Mouse (Mus musculus) forebrain, embryonic 10.5 days (tissue): ENCODE measurements around the gene Pop5. TPM values are rescaled to one million over a fixed set of nuclear protein-coding genes. Genes with fewer than 3 reads are reported as not detected.
A peak's percentile ranks its signal among the peaks of the same experiment; 100 is the strongest.

ENCODE experiments used
- DNase-seq: peaks from one replicate; pipeline ENCODE4 v3.0.0-alpha.2; 2017; ENCODE audit warnings: low spot score; ENCODE audit errors: extremely low spot score
- H3K27ac ChIP-seq: fragments of 300-500 bp; sonication (generic); 2 replicates; pipeline ENCODE4 v1.5.1; 2016; ENCODE audit warnings: mild to moderate bottlenecking
- H3K27me3 ChIP-seq: fragments of 300-500 bp; sonication (generic); 2 replicates; pipeline ENCODE4 v1.6.1; 2016; ENCODE audit warnings: mild to moderate bottlenecking; ENCODE audit not compliant: poor library complexity, severe bottlenecking
- H3K36me3 ChIP-seq: fragments of 300-500 bp; sonication (generic); replicated peaks from 2 replicates; pipeline ENCODE4 v1.6.1; 2016; ENCODE audit warnings: mild to moderate bottlenecking, moderate library complexity
- H3K4me1 ChIP-seq: fragments of 300-500 bp; sonication (generic); 2 replicates; pipeline ENCODE4 v1.6.1; 2016
- H3K4me3 ChIP-seq: fragments of 300-500 bp; sonication (generic); 2 replicates; pipeline ENCODE4 v1.5.1; 2016; ENCODE audit warnings: mild to moderate bottlenecking, moderate library complexity
- H3K9me3 ChIP-seq: fragments of 300-500 bp; sonication (generic); 2 replicates; pipeline ENCODE4 v1.6.1; 2016; ENCODE audit warnings: mild to moderate bottlenecking, moderate library complexity
- WGBS: fragments of 180-500 bp; shearing (Covaris S2); methylation state at CpG from one replicate; pipeline ENCODE4 v1.1.7; 2016; 5-methylcytosine and 5-hydroxymethylcytosine counted together
- polyA plus RNA-seq: library from polyadenylated mRNA; unstranded; fragments of >200 nt; fragmentation: Nextera tagmentation; extraction: Ambion mirVana; gene quantifications from 2 replicates; pipeline ENCODE4 v1.2.1, GENCODE M21; 2016

Pop5 gene
- polyA plus RNA-seq, 1 experiment from 2014 or later: 119 TPM

DNA sequence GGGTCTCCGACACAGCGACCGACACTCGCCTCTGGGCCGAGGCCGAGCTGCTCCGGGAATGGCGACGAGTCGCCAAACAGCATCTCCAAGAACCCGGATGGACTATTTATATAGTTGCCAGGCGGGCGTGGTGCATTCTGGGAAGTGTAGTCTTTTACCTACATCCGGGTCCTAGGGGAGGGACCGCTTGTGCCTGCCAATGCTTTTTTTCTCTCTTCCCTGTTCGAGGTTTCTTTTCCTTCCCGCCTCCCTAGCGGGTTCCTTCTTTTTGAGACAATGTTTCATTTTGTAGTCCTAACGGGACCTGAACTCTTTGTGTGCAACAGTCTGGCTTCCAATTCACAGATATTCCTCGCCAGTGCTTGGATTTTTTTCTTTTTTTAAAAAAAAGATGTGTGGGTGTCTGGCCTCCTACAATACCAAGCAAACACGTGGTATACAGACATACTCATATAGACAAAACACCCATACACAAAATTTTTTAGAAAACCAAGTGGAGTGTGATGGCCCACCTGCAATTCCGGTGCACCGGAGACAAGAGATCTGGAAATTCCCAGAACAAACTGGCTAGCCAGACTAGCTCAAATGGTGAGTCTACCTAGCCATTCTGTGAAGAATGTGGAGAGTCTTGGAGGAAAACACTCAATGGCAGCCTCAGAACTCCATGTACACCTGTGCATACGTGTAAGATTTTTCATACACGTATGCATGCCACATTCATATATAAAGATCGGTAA lies 37.3 kb downstream of the Pop5 start, which contains the start of gene Rnf10:
Rnf10 (minus strand) TSS at position 87 of the 737 bp plus-strand sequence.
- Histone ChIP-seq H3K4me1 (peaks cover 48% of the 10 kb centered on the region), H3K4me3 (peak within 1 kb of the TSS; percentile 86), H3K27ac (peak within 1 kb of the TSS; percentile 95), H3K36me3 (peaks cover 31% of the 10 kb centered on the region), H3K27me3 (no peaks in the 10 kb centered on the region), H3K9me3 (no peaks in the 10 kb centered on the region)
- 13% methylated on average over 26 of the region's 26 CpGs for WGBS
- DNase-seq: peak; percentile 97

DNA sequence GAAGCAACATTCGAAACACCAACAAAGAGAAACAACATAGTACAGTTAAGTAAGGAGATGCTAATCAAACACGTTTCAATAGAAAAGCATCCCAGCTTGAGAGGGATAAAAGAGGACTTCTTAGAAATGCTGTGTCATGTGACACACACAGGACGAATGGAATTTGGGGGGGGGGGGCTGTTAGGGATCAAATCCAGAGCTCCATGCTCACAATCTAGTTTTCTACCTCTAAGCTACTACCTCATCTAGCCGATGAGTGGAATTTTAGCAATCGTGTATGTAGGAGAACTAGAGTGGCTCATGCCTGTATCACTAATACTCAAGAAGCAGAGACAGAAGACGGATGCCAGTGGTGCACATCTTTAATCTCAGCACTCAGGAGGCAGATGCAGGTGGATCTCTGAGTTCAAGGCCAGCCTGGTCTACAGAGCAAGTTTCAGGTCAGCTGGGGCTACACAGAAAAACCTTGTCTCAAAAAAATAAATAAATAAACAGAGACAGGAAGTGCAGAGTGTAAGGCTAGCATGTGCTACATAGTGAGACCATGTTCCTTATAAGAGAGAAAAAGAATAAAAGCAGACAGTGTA lies 38.0 kb downstream of the Pop5 start:
- peaks cover 25% of the 10 kb centered on the region for H3K36me3 ChIP-seq
- no peaks in the 10 kb centered on the region for H3K27me3 ChIP-seq
- H3K4me3 ChIP-seq: peak overlapping the region; percentile 86; the same call in 1 of the 2 replicates
- peak overlapping the region; percentile 95 for H3K27ac ChIP-seq
- DNase-seq: no peak
- WGBS: 77% methylated on average over 6 of the region's 6 CpGs
- no peaks in the 10 kb centered on the region for H3K9me3 ChIP-seq
- peaks cover 43% of the 10 kb centered on the region for H3K4me1 ChIP-seq

DNA sequence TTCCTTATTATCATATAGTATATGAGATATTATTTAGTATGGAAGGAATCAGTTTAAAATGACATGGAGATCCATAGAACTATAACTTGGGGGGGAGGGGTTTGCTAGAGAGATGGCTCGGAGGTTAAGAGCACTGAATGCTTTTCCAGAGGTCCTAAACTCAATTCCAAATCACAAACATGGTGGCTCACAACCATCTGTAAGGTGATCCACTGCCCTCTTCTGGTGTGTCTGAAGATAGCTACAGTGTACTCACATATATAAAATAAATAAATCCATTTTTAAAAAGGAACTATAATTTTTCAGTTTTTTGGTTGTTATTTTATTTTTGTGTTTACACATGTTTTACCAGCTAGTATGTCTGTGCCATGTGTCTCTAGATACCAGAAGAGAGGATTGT lies 38.7 kb downstream of the Pop5 start:
- Histone ChIP-seq H3K27me3 (no peaks in the 10 kb centered on the region), H3K4me1 (peaks cover 38% of the 10 kb centered on the region), H3K36me3 (peaks cover 18% of the 10 kb centered on the region), H3K4me3 (no peak overlapping the region), H3K27ac (no peak overlapping the region), H3K9me3 (no peaks in the 10 kb centered on the region)
- WGBS: 74% methylated on average over 1 of the region's 1 CpGs
- DNase-seq: no peak

DNA sequence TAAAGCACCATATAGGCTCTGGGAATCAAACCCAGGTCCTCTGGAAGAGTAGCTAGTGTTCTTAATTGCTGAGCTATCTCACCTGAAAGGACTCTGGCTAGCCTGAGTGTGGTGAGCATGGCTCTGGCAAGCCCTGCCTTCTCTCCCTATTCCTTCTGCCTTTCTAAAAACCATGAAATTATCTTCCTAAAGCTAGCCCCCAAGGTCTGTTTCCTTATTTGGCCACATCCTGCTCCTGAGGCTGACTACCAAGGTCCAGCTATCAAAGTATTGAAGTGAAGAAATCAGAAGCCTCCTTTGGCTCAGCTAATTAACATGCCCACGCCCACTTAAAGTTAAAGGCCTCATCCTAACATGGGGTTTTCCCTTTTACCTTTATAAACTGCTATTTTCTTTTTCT lies 39.1 kb downstream of the Pop5 start:
- no peaks in the 10 kb centered on the region for H3K9me3 ChIP-seq
- no peak for DNase-seq
- H3K4me1 ChIP-seq: peaks cover 34% of the 10 kb centered on the region
- H3K4me3 ChIP-seq: no peak overlapping the region
- H3K27ac ChIP-seq: no peak overlapping the region
- no peaks in the 10 kb centered on the region for H3K27me3 ChIP-seq
- H3K36me3 ChIP-seq: peaks cover 13% of the 10 kb centered on the region
- 86% methylated on average over 1 of the region's 1 CpGs for WGBS

DNA sequence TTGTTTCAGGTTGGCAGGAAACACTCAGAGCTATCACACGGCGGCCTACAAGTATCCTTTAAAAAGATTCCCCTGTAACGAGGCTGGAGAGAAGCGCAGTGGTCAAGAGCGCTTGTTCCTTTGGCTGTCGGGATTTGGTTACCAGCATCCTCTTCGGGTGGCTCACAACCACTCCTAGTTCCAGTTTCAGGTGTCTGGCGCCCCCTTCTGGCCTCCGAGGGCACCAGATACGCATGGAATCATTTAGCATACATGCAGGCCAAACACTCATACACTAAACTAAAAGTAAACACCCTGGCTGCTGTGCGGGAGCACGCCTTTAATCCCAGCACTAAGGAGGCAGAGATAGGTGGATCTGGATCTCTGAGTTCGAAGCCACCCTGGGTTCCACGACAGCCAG lies 40.4 kb downstream of the Pop5 start:
- 32% methylated on average over 14 of the region's 14 CpGs for WGBS
- Histone ChIP-seq H3K4me1 (peaks cover 30% of the 10 kb centered on the region), H3K36me3 (peaks cover 1% of the 10 kb centered on the region; the same call in 1 of the 2 replicates), H3K27me3 (no peaks in the 10 kb centered on the region), H3K9me3 (no peaks in the 10 kb centered on the region), H3K27ac (no peak overlapping the region), H3K4me3 (no peak overlapping the region)
- DNase-seq: no peak

DNA sequence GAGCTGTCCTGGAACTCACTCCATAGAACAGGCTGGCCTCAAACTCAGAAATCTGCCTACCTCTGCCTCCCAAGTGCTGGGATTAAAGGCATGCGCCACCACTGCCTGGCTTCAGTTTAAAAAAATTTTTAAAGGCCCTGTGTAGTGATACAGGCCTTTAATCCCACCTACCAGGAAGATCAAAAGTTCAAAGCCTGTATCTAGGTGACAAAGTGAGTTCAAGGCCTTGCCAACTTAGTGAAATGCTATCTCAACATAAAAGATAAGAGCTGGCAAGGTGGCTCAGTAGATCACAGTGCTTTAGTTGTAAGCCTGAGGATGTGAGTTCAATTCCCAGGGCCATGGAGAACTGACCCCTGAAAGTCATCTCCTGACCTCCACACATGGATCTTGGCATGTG lies 42.4 kb downstream of the Pop5 start:
- H3K27me3 ChIP-seq: no peaks in the 10 kb centered on the region
- 79% methylated on average over 1 of the region's 1 CpGs for WGBS

DNA sequence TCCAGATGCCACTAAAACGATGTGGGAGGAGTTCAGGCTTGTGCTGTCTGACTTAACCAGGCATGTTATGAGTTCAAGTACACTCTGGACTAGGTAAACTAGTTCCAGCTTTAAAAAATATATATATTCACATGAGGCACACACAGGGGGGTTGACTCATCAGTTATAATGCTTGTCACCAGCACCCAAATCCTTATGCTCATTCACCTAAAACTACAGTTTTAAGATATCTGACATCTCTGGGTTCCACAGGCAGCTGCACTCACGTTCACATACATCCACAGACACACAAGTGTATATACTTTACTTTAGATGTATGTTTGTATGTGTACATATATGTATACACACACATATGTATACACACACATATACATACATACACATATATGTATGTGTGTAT lies 43.1 kb downstream of the Pop5 start:
- peaks cover 8% of the 10 kb centered on the region for H3K4me1 ChIP-seq
- no peak overlapping the region for H3K27ac ChIP-seq
- 61% methylated on average over 2 of the region's 2 CpGs for WGBS
- no peaks in the 10 kb centered on the region for H3K9me3 ChIP-seq
- peaks cover 14% of the 10 kb centered on the region for H3K36me3 ChIP-seq
- H3K4me3 ChIP-seq: no peak overlapping the region
- no peak for DNase-seq
- H3K27me3 ChIP-seq: no peaks in the 10 kb centered on the region

More for the DNA sequence above, 42.4 kb downstream of the Pop5 start:
- H3K36me3 ChIP-seq: peaks cover 6% of the 10 kb centered on the region; the same call in 1 of the 2 replicates
- H3K27ac ChIP-seq: no peak overlapping the region
- peaks cover 16% of the 10 kb centered on the region for H3K4me1 ChIP-seq
- no peak for DNase-seq
- no peak overlapping the region for H3K4me3 ChIP-seq
- no peaks in the 10 kb centered on the region for H3K9me3 ChIP-seq

DNA sequence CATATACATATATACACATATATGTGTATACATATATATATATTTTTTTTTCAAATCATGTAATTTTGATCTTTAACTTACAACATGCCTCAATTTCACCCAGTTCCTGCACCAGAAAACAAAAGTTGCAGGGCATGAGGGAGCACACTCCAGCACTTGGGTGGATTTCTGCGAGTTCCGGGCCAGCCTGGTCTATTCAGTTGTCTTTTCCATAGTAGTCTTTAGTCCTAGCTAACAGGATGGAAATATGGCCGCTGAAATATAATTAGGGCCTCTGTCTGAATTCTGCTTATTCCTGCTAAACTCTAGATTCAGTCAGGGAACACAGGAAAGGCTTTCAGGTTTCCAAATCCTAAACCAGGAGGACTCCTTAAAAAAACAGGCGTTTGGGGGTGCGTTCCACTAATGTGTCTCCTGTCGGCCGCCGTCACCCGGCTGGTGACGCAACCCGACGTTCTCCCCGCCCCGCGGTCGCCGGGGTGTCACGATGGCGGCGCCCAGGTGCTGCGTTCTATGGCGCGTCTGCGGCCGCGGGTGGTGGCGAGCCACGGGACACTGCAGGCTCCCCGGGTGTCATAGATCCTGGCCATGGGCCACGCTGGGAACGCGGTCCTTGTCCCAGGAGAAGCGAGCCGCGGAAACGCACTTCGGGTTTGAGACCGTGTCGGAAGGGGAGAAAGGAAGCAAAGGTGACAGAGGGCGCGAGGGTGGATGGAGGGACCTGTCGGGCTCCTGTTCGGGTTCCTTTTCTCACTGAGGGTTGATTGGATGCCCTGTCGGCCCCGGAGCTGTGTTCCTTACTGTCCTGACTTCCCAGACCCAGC lies 43.8 kb downstream of the Pop5 start, which contains the start of gene Coq5:
Coq5 (plus strand) TSS at position 441 of the 824 bp plus-strand sequence.
- Histone ChIP-seq H3K4me1 (peaks cover 8% of the 10 kb centered on the region), H3K27ac (peak within 1 kb of the TSS; percentile 86), H3K36me3 (peaks cover 20% of the 10 kb centered on the region), H3K4me3 (peak within 1 kb of the TSS; percentile 97), H3K9me3 (no peaks in the 10 kb centered on the region), H3K27me3 (no peaks in the 10 kb centered on the region)
- peak; percentile 78 for DNase-seq
- WGBS: 4% methylated on average over 45 of the region's 45 CpGs

DNA sequence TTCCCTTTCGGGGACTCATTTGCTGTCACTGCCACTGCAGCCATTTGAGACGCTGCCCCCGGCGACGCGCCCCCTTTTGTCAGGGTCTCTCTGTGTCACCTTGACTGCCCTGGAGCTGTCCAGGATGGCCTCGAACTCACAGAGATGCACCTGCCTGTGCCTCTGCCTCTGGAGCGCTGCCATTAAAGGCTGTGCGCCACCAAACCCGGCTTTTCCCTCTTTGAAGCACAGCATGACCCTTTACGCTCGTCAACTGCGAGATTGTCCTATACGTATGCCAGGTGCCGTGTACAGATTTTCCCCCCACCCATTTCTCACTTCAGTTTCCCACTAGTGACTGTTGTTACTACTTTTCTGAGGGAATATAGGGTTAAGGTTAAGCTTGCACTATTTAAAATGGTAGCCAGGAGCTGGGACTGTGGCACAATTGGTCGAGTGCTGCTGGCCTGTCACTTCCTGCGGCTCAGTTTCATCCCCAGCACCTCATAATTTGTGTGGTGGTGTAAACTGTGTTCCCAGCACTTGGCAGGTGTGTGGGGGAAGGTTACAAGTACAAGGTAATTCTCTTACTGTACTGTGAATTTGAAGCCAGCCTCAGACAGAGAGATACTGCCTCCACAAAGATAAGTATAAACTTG lies 44.5 kb downstream of the Pop5 start:
- DNase-seq: no peak
- H3K27ac ChIP-seq: peak overlapping the region; percentile 86
- H3K4me3 ChIP-seq: peak overlapping the region; percentile 97
- peaks cover 8% of the 10 kb centered on the region for H3K4me1 ChIP-seq
- H3K9me3 ChIP-seq: no peaks in the 10 kb centered on the region
- no peaks in the 10 kb centered on the region for H3K27me3 ChIP-seq
- peaks cover 28% of the 10 kb centered on the region for H3K36me3 ChIP-seq
- WGBS: 12% methylated on average over 17 of the region's 17 CpGs

DNA sequence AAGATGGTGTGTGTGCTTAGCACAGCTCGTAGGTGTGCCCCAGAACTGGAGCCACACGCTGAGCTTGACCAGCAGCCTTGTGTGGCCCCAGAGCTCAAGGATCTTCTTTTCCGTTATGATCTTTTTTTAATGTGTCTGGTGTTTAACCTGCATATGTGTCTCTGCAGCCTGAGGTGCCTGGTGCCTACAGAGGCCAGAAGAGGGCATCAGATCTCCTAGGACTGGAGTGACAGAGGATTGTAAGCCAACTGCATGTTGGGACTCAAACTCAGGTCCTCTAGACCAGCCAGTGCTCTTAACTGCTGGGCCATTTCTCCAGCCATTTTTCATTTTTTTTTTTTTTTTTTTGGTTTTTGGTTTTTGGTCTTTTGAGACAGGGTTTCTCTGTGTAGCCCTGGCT lies 49.1 kb downstream of the Pop5 start:
- no peaks in the 10 kb centered on the region for H3K9me3 ChIP-seq
- no peak overlapping the region for H3K27ac ChIP-seq
- H3K36me3 ChIP-seq: peaks cover 66% of the 10 kb centered on the region
- DNase-seq: no peak
- peaks cover 8% of the 10 kb centered on the region for H3K4me1 ChIP-seq
- WGBS: 93% methylated on average over 3 of the region's 3 CpGs
- H3K4me3 ChIP-seq: no peak overlapping the region
- no peaks in the 10 kb centered on the region for H3K27me3 ChIP-seq

DNA sequence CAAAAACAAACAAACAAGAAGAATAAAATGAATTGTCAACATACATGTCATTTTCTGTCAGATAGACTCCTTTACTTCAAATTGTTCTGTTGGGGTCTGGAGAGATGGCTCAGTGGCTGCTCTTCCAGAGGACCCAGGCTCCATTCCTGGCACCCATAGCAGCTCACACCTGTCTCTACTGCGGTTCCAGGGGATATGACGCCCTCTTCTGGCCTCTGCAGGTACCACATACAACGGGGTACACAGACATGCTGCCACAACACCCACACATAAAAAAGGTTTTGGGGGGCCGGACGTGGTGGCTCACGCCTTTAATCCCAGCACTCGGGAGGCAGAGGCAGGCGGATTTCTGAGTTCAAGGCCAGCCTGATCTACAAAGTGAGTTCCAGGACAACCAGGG lies 58.5 kb downstream of the Pop5 start:
- Histone ChIP-seq H3K4me3 (no peak overlapping the region), H3K27me3 (no peaks in the 10 kb centered on the region), H3K9me3 (no peaks in the 10 kb centered on the region), H3K36me3 (peaks cover 100% of the 10 kb centered on the region), H3K27ac (no peak overlapping the region), H3K4me1 (peaks cover 13% of the 10 kb centered on the region)
- 89% methylated on average over 8 of the region's 8 CpGs for WGBS
- DNase-seq: no peak
